Mouse (Mus musculus): ENCODE data around the gene Shank3.

GRCm38 (mm10) chr15:89533843-89534207 lies 34.4 kb downstream of the Shank3 start:
- TF ChIP-seq CTCF (IDR thresholded peaks at IDR 0.05; ENCODE audit: extremely low read depth, insufficient read length, insufficient replicate concordance, low read depth, low read length) (no peak), POLR2A (IDR thresholded peaks at IDR 0.05; ENCODE audit: low read depth, low read length) (no peak)
